Mouse (Mus musculus) forebrain, embryonic 16.5 days (tissue): ENCODE data around the gene Nfix. TPM values are rescaled to one million over a fixed set of nuclear protein-coding genes. Genes with fewer than 3 reads are reported as not detected.

Source experiments
- ATAC-seq: fragments of 200-750 bp; cut with Nextera tagmentation; 2 replicates; pipeline ENCODE4 v1.8.0; 2017; ENCODE audit warnings: mild to moderate bottlenecking, moderate library complexity
- H3K27ac ChIP-seq: fragments of 300-500 bp; sonication (generic); 2 replicates; pipeline ENCODE4 v1.5.1; 2014; ENCODE audit warnings: low read length, control low read depth
- H3K27me3 ChIP-seq: fragments of 300-500 bp; sonication (generic); replicated peaks from 2 replicates; pipeline ENCODE4 v1.6.1; 2014; ENCODE audit warnings: low read length; ENCODE audit not compliant: control insufficient read depth, insufficient read depth
- H3K36me3 ChIP-seq: fragments of 300-500 bp; sonication (generic); 2 replicates; pipeline ENCODE4 v1.6.1; 2014; ENCODE audit not compliant: control insufficient read depth, insufficient read depth
- H3K4me1 ChIP-seq: fragments of 300-500 bp; sonication (generic); replicated peaks from 2 replicates; pipeline ENCODE4 v1.6.1; 2014; ENCODE audit warnings: low read length; ENCODE audit not compliant: control insufficient read depth, insufficient read depth
- H3K4me2 ChIP-seq: fragments of 300-500 bp; sonication (generic); 2 replicates; pipeline ENCODE4 v1.6.1; 2014; ENCODE audit warnings: mild to moderate bottlenecking, low read length, control low read depth
- H3K4me3 ChIP-seq: fragments of 300-500 bp; sonication (generic); replicated peaks from 2 replicates; pipeline ENCODE4 v1.5.1; 2014; ENCODE audit warnings: mild to moderate bottlenecking, low read length, control low read depth
- H3K9ac ChIP-seq: fragments of 300-500 bp; sonication (generic); replicated peaks from 2 replicates; pipeline ENCODE4 v1.6.1; 2014; ENCODE audit warnings: low read depth, low read length, control low read depth
- H3K9me3 ChIP-seq: fragments of 300-500 bp; sonication (generic); 2 replicates; pipeline ENCODE4 v1.6.1; 2016; ENCODE audit warnings: low read length; ENCODE audit not compliant: control insufficient read depth
- WGBS: fragments of 180-500 bp; shearing (Covaris S2); extraction: QIAGEN DNeasy Blood & Tissue Kit; methylation state at CpG from one replicate; pipeline ENCODE4 v1.1.7; 2014; 5-methylcytosine and 5-hydroxymethylcytosine counted together
- polyA plus RNA-seq: library from polyadenylated mRNA; unstranded; fragments of >200 nt; fragmentation: Nextera tagmentation; extraction: Ambion mirVana; gene quantifications from 2 replicates; pipeline ENCODE4 v1.2.1, GENCODE M21; 2015

Gene Nfix
- polyA plus RNA-seq, 1 experiment from 2014 or later = 440 TPM

DNA sequence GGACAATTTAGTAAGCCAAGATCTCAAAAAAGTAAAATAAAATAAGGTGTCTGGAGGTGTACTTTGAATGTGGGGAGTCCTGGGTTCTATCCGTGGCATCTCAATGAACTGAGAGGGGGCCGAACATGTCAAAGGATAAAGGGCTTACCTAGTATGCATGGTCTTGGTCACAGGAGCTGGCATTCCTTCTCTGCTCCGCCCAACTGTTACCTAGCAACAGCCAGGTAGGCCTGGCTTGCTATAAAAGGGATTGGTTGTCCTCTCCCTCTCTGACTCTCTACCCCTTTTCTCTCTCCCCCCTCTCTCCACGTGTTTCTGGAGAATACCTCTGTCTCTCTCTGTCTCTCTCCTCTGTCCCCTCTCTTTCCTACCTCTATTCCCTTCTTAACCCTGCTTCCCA lies 142.5 kb downstream of the Nfix start:
- Histone ChIP-seq H3K27ac (no peak overlapping the region), H3K4me2 (no peak overlapping the region), H3K4me1 (peaks cover 48% of the 10 kb centered on the region), H3K36me3 (no peaks in the 10 kb centered on the region), H3K9me3 (no peaks in the 10 kb centered on the region), H3K4me3 (no peak overlapping the region), H3K9ac (no peak overlapping the region), H3K27me3 (no peaks in the 10 kb centered on the region)
- 52% methylated on average over 4 of the region's 4 CpGs for WGBS
- ATAC-seq = no peak

DNA sequence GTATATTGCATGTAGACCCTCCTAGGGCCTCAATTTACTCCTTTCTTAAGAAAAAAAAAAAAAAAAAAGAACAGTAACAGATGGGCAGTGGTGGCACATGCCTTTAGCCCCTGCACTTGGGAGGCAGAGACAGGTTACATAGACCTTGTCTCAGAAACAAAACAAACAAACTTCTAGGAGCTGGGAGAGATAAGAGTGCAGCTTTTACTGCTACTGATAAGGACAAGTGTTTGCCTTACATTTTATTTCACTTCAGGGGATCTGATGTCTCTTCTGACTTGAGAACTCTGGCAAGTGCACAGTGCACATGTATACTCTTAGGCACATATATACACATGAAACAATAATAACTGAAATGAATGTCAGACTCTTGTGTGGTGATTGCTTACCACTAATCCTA lies 142.9 kb downstream of the Nfix start:
- Histone ChIP-seq H3K27ac (0 out of 2 replicates have a peak overlapping the region, but pooled peaks have one; percentile 0), H3K4me2 (no peak overlapping the region), H3K36me3 (no peaks in the 10 kb centered on the region), H3K27me3 (no peaks in the 10 kb centered on the region), H3K9ac (no peak overlapping the region), H3K9me3 (no peaks in the 10 kb centered on the region), H3K4me1 (peaks cover 45% of the 10 kb centered on the region), H3K4me3 (no peak overlapping the region)
- no peak for ATAC-seq

DNA sequence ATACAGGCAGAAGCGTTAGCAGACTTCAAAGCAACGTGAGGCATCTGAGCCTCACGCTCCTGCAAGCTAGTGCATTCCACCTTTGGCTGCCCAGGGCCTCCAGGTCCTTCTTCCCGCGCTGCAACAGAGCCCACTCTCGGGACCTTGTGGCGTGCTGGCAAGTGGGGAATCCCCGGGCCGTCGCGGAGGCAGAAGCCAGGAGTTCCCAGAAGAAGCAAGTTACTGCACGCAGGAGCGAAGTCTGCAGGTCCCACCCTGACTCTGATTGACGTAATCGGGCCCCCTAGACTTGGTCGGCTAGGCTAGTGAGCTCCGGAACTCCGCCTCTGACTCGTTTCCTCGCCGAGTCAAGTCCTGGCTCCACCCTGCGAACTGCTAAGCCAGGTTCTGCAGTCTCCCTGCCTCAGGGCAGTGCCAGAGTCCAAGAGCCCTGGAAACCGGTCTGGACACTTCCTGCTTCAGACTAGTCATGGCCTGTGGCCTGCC lies 143.5 kb downstream of the Nfix start:
- H3K9ac ChIP-seq = peak overlapping the region; percentile 49
- peak overlapping the region; percentile 47 for H3K4me2 ChIP-seq
- ATAC-seq = no peak
- H3K9me3 ChIP-seq = no peaks in the 10 kb centered on the region
- H3K27ac ChIP-seq = peak overlapping the region; percentile 71
- H3K36me3 ChIP-seq = no peaks in the 10 kb centered on the region
- no peaks in the 10 kb centered on the region for H3K27me3 ChIP-seq
- H3K4me3 ChIP-seq = peak overlapping the region; percentile 25
- 5% methylated on average over 23 of the region's 23 CpGs for WGBS
- peaks cover 41% of the 10 kb centered on the region for H3K4me1 ChIP-seq

DNA sequence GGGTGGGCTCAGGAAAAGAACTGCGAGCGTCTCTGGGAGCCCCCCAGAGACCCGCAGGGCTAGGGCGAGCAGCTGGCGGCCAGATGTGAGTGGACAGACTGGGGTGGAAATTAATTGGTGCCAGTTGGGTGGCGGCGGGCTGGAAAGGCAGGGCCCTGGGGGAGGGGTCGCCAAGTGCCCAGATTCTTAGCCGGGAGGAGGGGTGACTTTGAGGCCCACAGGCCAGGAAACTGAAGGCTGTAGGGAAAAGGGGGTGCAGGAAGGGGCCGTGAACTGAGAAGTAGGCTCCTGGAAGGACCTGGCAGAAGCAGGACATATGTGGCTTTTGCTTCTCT lies 144.0 kb downstream of the Nfix start:
- Histone ChIP-seq H3K4me1 (peaks cover 35% of the 10 kb centered on the region), H3K4me3 (peak overlapping the region; percentile 25), H3K9me3 (no peaks in the 10 kb centered on the region), H3K9ac (peak overlapping the region; percentile 49), H3K27me3 (no peaks in the 10 kb centered on the region), H3K36me3 (no peaks in the 10 kb centered on the region), H3K4me2 (peak overlapping the region; percentile 47), H3K27ac (peak overlapping the region; percentile 71)
- 2% methylated on average over 10 of the region's 10 CpGs for WGBS
- ATAC-seq = 0 out of 2 replicates have a peak, but pooled peaks have one; percentile 5

DNA sequence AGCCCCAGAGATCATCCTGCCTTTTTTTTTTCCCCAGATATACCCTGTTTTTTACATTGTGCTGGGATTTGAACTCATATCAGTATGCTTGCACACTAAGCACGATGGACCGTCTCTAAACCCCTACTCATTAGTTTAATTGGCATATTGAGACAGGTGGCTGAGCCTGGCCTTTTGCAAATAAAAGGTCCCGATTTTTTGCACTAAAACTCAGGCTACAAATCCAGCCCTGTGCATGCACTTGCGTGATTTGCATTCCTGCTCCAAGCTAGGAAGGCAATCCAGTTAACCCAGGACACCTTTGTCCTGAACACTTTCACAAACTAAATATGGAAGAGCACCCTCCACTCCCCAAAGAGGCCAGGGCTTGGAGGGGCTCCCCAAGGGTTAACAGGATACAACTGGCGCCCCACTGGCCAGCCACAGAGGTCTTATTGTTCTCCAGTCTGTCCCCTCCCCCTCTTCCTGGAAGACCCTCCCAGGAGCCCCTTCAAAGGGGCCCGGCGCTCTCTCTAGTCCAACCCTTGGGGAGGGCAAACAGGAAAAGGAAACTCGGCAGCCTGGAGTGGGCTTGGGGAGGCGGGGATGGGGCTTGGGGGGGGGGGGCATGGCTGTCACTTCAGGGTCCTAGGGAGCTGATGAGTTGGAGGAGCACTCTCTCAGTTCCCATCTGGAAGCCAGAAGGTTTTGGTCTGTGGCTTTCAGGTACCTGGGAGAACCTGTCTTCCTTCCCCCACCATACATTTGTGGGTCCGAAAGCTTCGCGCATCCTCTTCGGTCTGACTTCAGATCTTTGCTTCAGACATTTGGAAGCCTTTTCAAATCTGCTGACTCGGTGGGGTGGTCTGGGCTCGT lies 144.6 kb downstream of the Nfix start:
- Histone ChIP-seq H3K27ac (peak overlapping the region; percentile 71), H3K27me3 (no peaks in the 10 kb centered on the region), H3K4me3 (peak overlapping the region; percentile 25; the same call in 1 of the 2 replicates), H3K4me2 (peak overlapping the region; percentile 47), H3K4me1 (peaks cover 30% of the 10 kb centered on the region), H3K9ac (peak overlapping the region; percentile 49), H3K36me3 (no peaks in the 10 kb centered on the region), H3K9me3 (no peaks in the 10 kb centered on the region)
- WGBS = 2% methylated on average over 13 of the region's 15 CpGs
- ATAC-seq = peak; percentile 66

DNA sequence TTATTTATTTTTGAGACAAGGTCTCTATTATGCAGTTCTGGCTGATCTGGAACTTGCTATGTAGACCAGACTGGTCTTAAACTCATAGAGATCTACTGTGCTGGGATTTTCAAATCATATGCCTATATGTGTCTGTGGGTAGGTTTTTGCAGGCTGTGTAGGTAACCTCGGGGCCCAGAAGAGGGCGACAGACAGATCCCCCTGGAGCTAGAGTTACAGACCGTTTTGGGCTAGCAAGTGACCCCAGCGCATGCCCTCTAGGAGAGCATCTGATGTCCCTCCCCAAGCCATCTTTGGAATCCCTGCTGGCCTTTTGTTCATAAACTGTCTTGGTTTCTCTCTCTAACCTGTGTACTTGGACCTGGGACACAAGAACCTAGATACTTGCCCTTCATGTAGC lies 145.5 kb downstream of the Nfix start:
- Histone ChIP-seq H3K4me1 (peaks cover 20% of the 10 kb centered on the region), H3K27me3 (no peaks in the 10 kb centered on the region), H3K9me3 (no peaks in the 10 kb centered on the region), H3K4me3 (no peak overlapping the region), H3K4me2 (no peak overlapping the region), H3K36me3 (no peaks in the 10 kb centered on the region), H3K27ac (0 out of 2 replicates have a peak overlapping the region, but pooled peaks have one; percentile 10), H3K9ac (no peak overlapping the region)
- WGBS = 46% methylated on average over 4 of the region's 4 CpGs
- no peak for ATAC-seq

DNA sequence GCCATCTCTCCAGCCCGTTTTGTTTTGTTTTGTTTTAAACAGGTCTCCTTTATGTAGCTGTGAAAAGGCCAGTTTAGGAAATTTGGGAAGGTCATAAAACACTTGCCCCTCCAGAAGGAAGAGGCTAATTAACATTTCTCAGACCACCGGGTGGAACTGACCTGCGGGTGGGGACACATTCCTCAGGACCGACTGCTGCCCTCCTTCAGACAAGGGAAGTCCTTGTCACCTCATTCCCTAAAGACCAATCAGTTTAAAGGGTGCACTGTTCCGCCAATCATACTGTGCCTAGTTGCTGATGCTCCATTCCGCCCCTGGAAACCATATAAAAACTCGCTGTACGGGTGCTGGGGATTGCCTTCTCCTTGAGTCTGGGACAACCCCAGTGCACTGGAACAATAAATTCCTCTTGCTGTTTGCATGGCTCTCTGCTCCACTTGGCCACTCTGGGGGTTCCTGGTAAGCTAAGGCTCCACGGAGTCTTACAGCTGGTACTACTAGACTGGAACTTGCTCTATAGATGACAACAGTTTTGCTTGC lies 147.0 kb downstream of the Nfix start:
- no peak for ATAC-seq
- Histone ChIP-seq H3K9ac (no peak overlapping the region), H3K27me3 (no peaks in the 10 kb centered on the region), H3K4me3 (no peak overlapping the region), H3K4me2 (no peak overlapping the region), H3K9me3 (no peaks in the 10 kb centered on the region), H3K27ac (no peak overlapping the region), H3K36me3 (no peaks in the 10 kb centered on the region), H3K4me1 (peaks cover 18% of the 10 kb centered on the region)
- WGBS = 70% methylated on average over 9 of the region's 9 CpGs

DNA sequence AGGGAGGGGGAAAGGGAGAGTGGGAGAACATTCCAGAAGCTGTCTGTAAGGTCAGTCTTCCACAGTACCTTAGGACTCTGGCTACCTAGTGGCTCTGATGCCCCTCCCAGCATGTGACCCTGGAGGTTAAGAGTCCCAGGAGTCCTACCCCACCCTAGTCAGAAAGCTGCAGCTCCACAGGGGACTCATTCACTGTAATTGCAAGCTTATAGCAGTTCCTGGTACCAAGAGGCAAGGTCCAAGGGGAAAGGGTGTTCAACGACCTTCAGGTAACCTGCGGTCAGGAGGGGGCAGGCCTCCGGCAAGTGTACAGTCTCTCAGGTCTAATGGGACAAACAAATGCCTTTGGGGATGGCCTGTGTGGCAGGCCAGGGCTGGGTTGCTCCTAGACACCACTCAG lies 149.9 kb downstream of the Nfix start:
- Histone ChIP-seq H3K36me3 (no peaks in the 10 kb centered on the region), H3K4me2 (no peak overlapping the region), H3K4me1 (peaks cover 9% of the 10 kb centered on the region), H3K27ac (no peak overlapping the region), H3K27me3 (no peaks in the 10 kb centered on the region), H3K9ac (no peak overlapping the region), H3K9me3 (no peaks in the 10 kb centered on the region), H3K4me3 (no peak overlapping the region)
- ATAC-seq = no peak
- WGBS = 43% methylated on average over 3 of the region's 3 CpGs
